Mouse (Mus musculus) limb, embryonic 14.5 days (tissue): ENCODE measurements around the gene Rplp2. TPM values are rescaled to one million over a fixed set of nuclear protein-coding genes. Genes with fewer than 3 reads are reported as not detected.

Source experiments
- ATAC-seq: fragments of 200-750 bp; cut with Nextera tagmentation; 2 replicates; pipeline ENCODE4 v1.8.0; 2017; ENCODE audit warnings: low read depth, moderate number of reproducible peaks, moderate TSS enrichment; ENCODE audit not compliant: low FRiP score
- DNase-seq: peaks from one replicate; pipeline ENCODE4 v3.0.0-alpha.2; 2015; ENCODE audit warnings: low spot score
- H3K27ac ChIP-seq: fragments of 300-500 bp; sonication (generic); replicated peaks from 2 replicates; pipeline ENCODE4 v1.5.1; 2014; ENCODE audit warnings: low read depth, mild to moderate bottlenecking, low read length, moderate library complexity, mixed read lengths
- H3K27me3 ChIP-seq: fragments of 300-500 bp; sonication (generic); 2 replicates; pipeline ENCODE4 v1.6.1; 2014; ENCODE audit warnings: low read length, mixed read lengths; ENCODE audit not compliant: control insufficient read depth, insufficient read depth
- H3K36me3 ChIP-seq: fragments of 300-500 bp; sonication (generic); 2 replicates; pipeline ENCODE4 v1.6.1; 2014; ENCODE audit warnings: mild to moderate bottlenecking, low read length, moderate library complexity, mixed read lengths; ENCODE audit not compliant: control insufficient read depth, insufficient read depth
- H3K4me1 ChIP-seq: fragments of 300-500 bp; sonication (generic); 2 replicates; pipeline ENCODE4 v1.6.1; 2014; ENCODE audit warnings: antibody characterized with exemption, low read length, mixed read lengths; ENCODE audit not compliant: control insufficient read depth, insufficient read depth
- H3K4me2 ChIP-seq: fragments of 300-500 bp; sonication (generic); replicated peaks from 2 replicates; pipeline ENCODE4 v1.6.1; 2014; ENCODE audit warnings: low read depth, mild to moderate bottlenecking, low read length, moderate library complexity; ENCODE audit not compliant: severe bottlenecking
- H3K4me3 ChIP-seq: fragments of 300-500 bp; sonication (generic); replicated peaks from 2 replicates; pipeline ENCODE4 v1.5.1; 2014; ENCODE audit warnings: low read length
- H3K9ac ChIP-seq: fragments of 300-500 bp; sonication (generic); 2 replicates; pipeline ENCODE4 v1.6.1; 2014; ENCODE audit warnings: mild to moderate bottlenecking, low read depth, low read length, moderate library complexity; ENCODE audit not compliant: severe bottlenecking
- H3K9me3 ChIP-seq: fragments of 300-500 bp; sonication (generic); 2 replicates; pipeline ENCODE4 v1.6.1; 2016; ENCODE audit warnings: low read length; ENCODE audit not compliant: control insufficient read depth
- POLR2A ChIP-seq: fragments of 200-500 bp; IDR thresholded peaks from 2 replicates; pipeline ENCODE4 v1.8.0; 2012; ENCODE audit warnings: inconsistent platforms, mild to moderate bottlenecking, moderate library complexity, borderline replicate concordance; ENCODE audit not compliant: insufficient read depth, insufficient read length; ENCODE audit errors: extremely low read depth
- WGBS: fragments of 180-500 bp; shearing (Covaris S2); extraction: QIAGEN DNeasy Blood & Tissue Kit; methylation state at CpG from one replicate; pipeline ENCODE4 v1.1.7; 2014; 5-methylcytosine and 5-hydroxymethylcytosine counted together
- polyA plus RNA-seq, 2 experiments: library from polyadenylated mRNA; depleted of rRNA in 1 of 2; stranded (reverse) in 1 of 2; unstranded in 1 of 2; fragments of >200 nt; fragmentation: Nextera tagmentation in 1 of 2; extraction: Ambion mirVana in 1 of 2; gene quantifications; 2 replicates each; pipeline versions ENCODE4 v1.2.1 to v1.2.3; 2012 to 2014

The Rplp2 gene
- polyA plus RNA-seq, 2 experiments: 1,364 to 1,375 TPM

GRCm38 (mm10) chr7:141495379-141495778 is 48.2 kb downstream of the Rplp2 start:
- H3K4me2 ChIP-seq: no peak overlapping the region
- no peak overlapping the region for H3K27ac ChIP-seq
- DNase-seq (no peak), ATAC-seq (no peak)
- no peaks in the 10 kb centered on the region for H3K4me1 ChIP-seq
- peaks cover 37% of the 10 kb centered on the region for H3K36me3 ChIP-seq
- no peak overlapping the region for H3K9ac ChIP-seq
- TF ChIP-seq POLR2A: no peak
- WGBS: 87% methylated on average over 2 of the region's 2 CpGs
- no peaks in the 10 kb centered on the region for H3K27me3 ChIP-seq
- H3K4me3 ChIP-seq: no peak overlapping the region
- no peaks in the 10 kb centered on the region for H3K9me3 ChIP-seq

- Histone ChIP-seq H3K36me3 (peaks cover 33% of the 10 kb centered on the region), H3K27ac (no peak overlapping the region), H3K4me2 (no peak overlapping the region), H3K27me3 (no peaks in the 10 kb centered on the region), H3K4me1 (no peaks in the 10 kb centered on the region), H3K4me3 (no peak overlapping the region), H3K9ac (no peak overlapping the region), H3K9me3 (no peaks in the 10 kb centered on the region)
- no peak for TF ChIP-seq POLR2A
- ATAC-seq: no peak
- no peak for DNase-seq
- WGBS: 79% methylated on average over 4 of the region's 4 CpGs
These were observed 48.8 kb downstream of the Rplp2 start for GRCm38 (mm10) chr7:141495940-141496339.

- H3K27me3 ChIP-seq: no peaks in the 10 kb centered on the region
- H3K36me3 ChIP-seq: peaks cover 20% of the 10 kb centered on the region
- H3K4me3 ChIP-seq: no peak overlapping the region
- 89% methylated on average over 3 of the region's 3 CpGs for WGBS
- no peak for DNase-seq
- no peak overlapping the region for H3K9ac ChIP-seq
- H3K27ac ChIP-seq: no peak overlapping the region
- H3K4me1 ChIP-seq: no peaks in the 10 kb centered on the region
- no peak for ATAC-seq
- no peaks in the 10 kb centered on the region for H3K9me3 ChIP-seq
- no peak for TF ChIP-seq POLR2A
- no peak overlapping the region for H3K4me2 ChIP-seq
These were observed 50.4 kb downstream of the Rplp2 start for GRCm38 (mm10) chr7:141497600-141497999.

Other genes starting within 250 kb of the Rplp2 start
- gene Lmntd2, start 233.3 kb upstream of the Rplp2 start, polyA plus RNA-seq (2012; rRNA removed): 6.6 and 6.9 TPM in 2 replicates
- gene Lmntd2, start 233.3 kb upstream of the Rplp2 start, polyA plus RNA-seq (2014; fragmentation: Nextera tagmentation; extraction: Ambion mirVana): 0.95 and 1.7 TPM in 2 replicates
- gene Rassf7, start 231.5 kb upstream of the Rplp2 start, polyA plus RNA-seq (2012; rRNA removed): 40.0 and 44.8 TPM in 2 replicates
- gene Rassf7, start 231.5 kb upstream of the Rplp2 start, polyA plus RNA-seq (2014; fragmentation: Nextera tagmentation; extraction: Ambion mirVana): 30.9 and 31.7 TPM in 2 replicates
- gene Phrf1, start 218.6 kb upstream of the Rplp2 start, polyA plus RNA-seq (2012; rRNA removed): 37.6 and 42.6 TPM in 2 replicates
- 65.9 and 72.7 TPM in 2 replicates for gene Phrf1, start 218.6 kb upstream of the Rplp2 start, polyA plus RNA-seq (2014; fragmentation: Nextera tagmentation; extraction: Ambion mirVana)
- gene Irf7, start 180.9 kb upstream of the Rplp2 start, polyA plus RNA-seq (2012; rRNA removed): 3.2 and 4.6 TPM in 2 replicates
- 2.1 TPM in 2 replicates for gene Irf7, start 180.9 kb upstream of the Rplp2 start, polyA plus RNA-seq (2014; fragmentation: Nextera tagmentation; extraction: Ambion mirVana)
- gene Cdhr5, start 170.6 kb upstream of the Rplp2 start, polyA plus RNA-seq (2012; rRNA removed): 0.29 and 0.35 TPM in 2 replicates
- gene Cdhr5, start 170.6 kb upstream of the Rplp2 start, polyA plus RNA-seq (2014; fragmentation: Nextera tagmentation; extraction: Ambion mirVana): 0.18 and 0.43 TPM in 2 replicates
- 17.5 and 17.6 TPM in 2 replicates for gene Sct, start 168.2 kb upstream of the Rplp2 start, polyA plus RNA-seq (2012; rRNA removed)
- gene Sct, start 168.2 kb upstream of the Rplp2 start, polyA plus RNA-seq (2014; fragmentation: Nextera tagmentation; extraction: Ambion mirVana): 14.2 and 17.3 TPM in 2 replicates
- gene Drd4, start 155.4 kb upstream of the Rplp2 start, polyA plus RNA-seq (2012; rRNA removed): 3.1 and 4.0 TPM in 2 replicates
- 1.5 and 2.0 TPM in 2 replicates for gene Drd4, start 155.4 kb upstream of the Rplp2 start, polyA plus RNA-seq (2014; fragmentation: Nextera tagmentation; extraction: Ambion mirVana)
- gene Deaf1, start 119.7 kb upstream of the Rplp2 start, polyA plus RNA-seq (2012; rRNA removed): 47.0 TPM in 2 replicates
- 82.6 and 89.1 TPM in 2 replicates for gene Deaf1, start 119.7 kb upstream of the Rplp2 start, polyA plus RNA-seq (2014; fragmentation: Nextera tagmentation; extraction: Ambion mirVana)
- gene Tmem80, start 119.6 kb upstream of the Rplp2 start, polyA plus RNA-seq (2012; rRNA removed): 55.6 and 59.5 TPM in 2 replicates
- 23.4 and 23.6 TPM in 2 replicates for gene Tmem80, start 119.6 kb upstream of the Rplp2 start, polyA plus RNA-seq (2014; fragmentation: Nextera tagmentation; extraction: Ambion mirVana)
- 20.3 and 22.4 TPM in 2 replicates for gene Eps8l2, start 108.5 kb upstream of the Rplp2 start, polyA plus RNA-seq (2012; rRNA removed)
- gene Eps8l2, start 108.5 kb upstream of the Rplp2 start, polyA plus RNA-seq (2014; fragmentation: Nextera tagmentation; extraction: Ambion mirVana): 17.0 and 19.0 TPM in 2 replicates
- 161 and 188 TPM in 2 replicates for gene Taldo1, start 55.2 kb upstream of the Rplp2 start, polyA plus RNA-seq (2012; rRNA removed)
- 238 and 243 TPM in 2 replicates for gene Taldo1, start 55.2 kb upstream of the Rplp2 start, polyA plus RNA-seq (2014; fragmentation: Nextera tagmentation; extraction: Ambion mirVana)
- gene Gatd1, start 33.2 kb upstream of the Rplp2 start, polyA plus RNA-seq (2012; rRNA removed): 92.3 and 108 TPM in 2 replicates
- gene Gatd1, start 33.2 kb upstream of the Rplp2 start, polyA plus RNA-seq (2014; fragmentation: Nextera tagmentation; extraction: Ambion mirVana): 49.0 and 51.2 TPM in 2 replicates
- 1.8 TPM in 2 replicates for gene Cend1, start 17.9 kb upstream of the Rplp2 start, polyA plus RNA-seq (2012; rRNA removed)
- gene Cend1, start 17.9 kb upstream of the Rplp2 start, polyA plus RNA-seq (2014; fragmentation: Nextera tagmentation; extraction: Ambion mirVana): 0.66 and 0.75 TPM in 2 replicates
- gene Slc25a22, start 9.5 kb upstream of the Rplp2 start, polyA plus RNA-seq (2012; rRNA removed): 75.1 and 104 TPM in 2 replicates
- gene Slc25a22, start 9.5 kb upstream of the Rplp2 start, polyA plus RNA-seq (2014; fragmentation: Nextera tagmentation; extraction: Ambion mirVana): 22.8 and 32.2 TPM in 2 replicates
- 25.0 and 43.0 TPM in 2 replicates for gene Pidd1, start 3.3 kb upstream of the Rplp2 start, polyA plus RNA-seq (2012; rRNA removed)
- gene Pidd1, start 3.3 kb upstream of the Rplp2 start, polyA plus RNA-seq (2014; fragmentation: Nextera tagmentation; extraction: Ambion mirVana): 6.9 and 8.2 TPM in 2 replicates
- 14.8 and 16.4 TPM in 2 replicates for gene Pnpla2, start 7.8 kb downstream of the Rplp2 start, polyA plus RNA-seq (2012; rRNA removed)
- 14.5 and 14.8 TPM in 2 replicates for gene Pnpla2, start 7.8 kb downstream of the Rplp2 start, polyA plus RNA-seq (2014; fragmentation: Nextera tagmentation; extraction: Ambion mirVana)
- 11.9 and 12.1 TPM in 2 replicates for gene Cracr2b, start 13.7 kb downstream of the Rplp2 start, polyA plus RNA-seq (2012; rRNA removed)
- gene Cracr2b, start 13.7 kb downstream of the Rplp2 start, polyA plus RNA-seq (2014; fragmentation: Nextera tagmentation; extraction: Ambion mirVana): 8.3 and 8.8 TPM in 2 replicates
- gene Cd151, start 20.0 kb downstream of the Rplp2 start, polyA plus RNA-seq (2012; rRNA removed): 100 and 125 TPM in 2 replicates
- gene Cd151, start 20.0 kb downstream of the Rplp2 start, polyA plus RNA-seq (2014; fragmentation: Nextera tagmentation; extraction: Ambion mirVana): 44.2 and 44.4 TPM in 2 replicates
- gene Polr2l, start 27.8 kb downstream of the Rplp2 start, polyA plus RNA-seq (2012; rRNA removed): 27.5 and 32.1 TPM in 2 replicates
- 59.4 and 61.0 TPM in 2 replicates for gene Polr2l, start 27.8 kb downstream of the Rplp2 start, polyA plus RNA-seq (2014; fragmentation: Nextera tagmentation; extraction: Ambion mirVana)
- gene Tspan4, start 27.9 kb downstream of the Rplp2 start, polyA plus RNA-seq (2012; rRNA removed): 101 and 165 TPM in 2 replicates
- gene Tspan4, start 27.9 kb downstream of the Rplp2 start, polyA plus RNA-seq (2014; fragmentation: Nextera tagmentation; extraction: Ambion mirVana): 77.9 and 79.4 TPM in 2 replicates
- gene Chid1, start 92.5 kb downstream of the Rplp2 start, polyA plus RNA-seq (2012; rRNA removed): 41.8 and 46.8 TPM in 2 replicates
- 43.5 and 46.3 TPM in 2 replicates for gene Chid1, start 92.5 kb downstream of the Rplp2 start, polyA plus RNA-seq (2014; fragmentation: Nextera tagmentation; extraction: Ambion mirVana)
- gene Ap2a2, start 114.8 kb downstream of the Rplp2 start, polyA plus RNA-seq (2012; rRNA removed): 39.5 and 43.7 TPM in 2 replicates
- gene Ap2a2, start 114.8 kb downstream of the Rplp2 start, polyA plus RNA-seq (2014; fragmentation: Nextera tagmentation; extraction: Ambion mirVana): 71.6 and 81.4 TPM in 2 replicates
- 0.06 and 0.09 TPM in 2 replicates for gene Muc6, start 207.9 kb downstream of the Rplp2 start, polyA plus RNA-seq (2012; rRNA removed)
- gene Muc6, start 207.9 kb downstream of the Rplp2 start, polyA plus RNA-seq (2014; fragmentation: Nextera tagmentation; extraction: Ambion mirVana): 0.12 and 0.18 TPM in 2 replicates
- 2.6 and 2.7 TPM in 2 replicates for gene Muc2, start 243.0 kb downstream of the Rplp2 start, polyA plus RNA-seq (2012; rRNA removed)
- gene Muc2, start 243.0 kb downstream of the Rplp2 start, polyA plus RNA-seq (2014; fragmentation: Nextera tagmentation; extraction: Ambion mirVana): 0.43 and 1.3 TPM in 2 replicates